Mouse (Mus musculus): ENCODE measurements around the gene Gpm6b.

DNA sequence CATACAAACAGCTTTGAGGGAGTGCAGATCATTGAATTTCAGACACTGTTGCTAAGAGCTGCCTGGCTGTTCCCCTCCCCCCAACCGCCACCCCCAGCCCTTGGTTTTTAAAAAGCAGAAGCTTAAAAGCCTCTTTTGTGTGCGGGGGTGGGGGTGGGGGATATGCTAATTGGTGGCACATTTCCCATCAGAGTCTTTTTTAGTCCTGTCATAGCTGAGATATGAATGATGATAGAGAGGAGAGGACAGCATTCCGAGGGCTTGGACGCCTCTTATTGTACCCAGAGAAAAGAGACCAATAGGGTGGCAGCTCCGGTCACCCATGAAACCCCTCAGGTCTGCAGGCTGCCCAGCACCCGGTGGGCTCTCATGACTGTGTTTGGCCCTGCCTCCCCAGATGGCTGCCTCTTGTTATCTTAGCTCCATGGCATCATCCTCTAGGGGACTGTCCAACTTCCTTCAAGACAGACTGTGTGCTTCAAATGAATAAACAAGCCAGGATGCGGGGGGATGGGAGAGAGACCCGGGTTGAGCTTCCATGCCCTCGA is 90.3 kb downstream of the Gpm6b start:
- TF ChIP-seq CTCF (IDR thresholded peaks at IDR 0.05; ENCODE audit: low read depth, low read length) (no peak), POLR2A (IDR thresholded peaks at IDR 0.05; ENCODE audit: borderline replicate concordance, low read depth, low read length) (no peak)
